Mouse (Mus musculus) naive thymus-derived CD4-positive, alpha-beta T cell, adult 5 months (primary cell): Measurements from ENCODE around the gene Lrp4. TPM values are rescaled to one million over a fixed set of nuclear protein-coding genes. Genes with fewer than 3 reads are reported as not detected.

Experiments
- polyA plus RNA-seq: library from polyadenylated mRNA; unstranded; fragments of 100-300 nt; shearing (Covaris generic); gene quantifications from one replicate; pipeline ENCODE4 v1.2.1, GENCODE M21; 2017

The Lrp4 gene
- not detected for polyA plus RNA-seq

DNA sequence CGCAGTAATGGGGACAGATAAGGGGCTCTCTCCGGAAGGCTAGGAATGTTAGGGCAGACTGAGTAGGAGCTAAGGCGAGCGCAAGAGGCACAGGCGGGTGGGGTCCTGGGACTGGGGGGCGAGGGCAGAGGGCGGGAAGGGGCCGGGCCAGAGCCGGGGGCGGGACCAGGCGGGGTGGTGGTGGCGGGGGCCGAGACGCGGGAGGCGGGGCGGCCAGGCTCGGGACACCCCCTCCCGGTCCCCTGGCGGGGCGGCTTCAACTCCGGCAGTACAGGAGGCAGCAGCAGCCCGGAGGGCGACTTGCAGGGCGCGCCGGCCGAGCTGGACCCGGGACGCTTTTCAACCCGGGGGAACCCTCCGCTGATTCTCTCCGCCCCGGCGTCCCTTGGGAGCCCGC, at the start of gene Lrp4:
TSS of gene Lrp4 (plus strand) at position 253 of the 397 bp plus-strand sequence.

GRCm38 (mm10) chr2:91444286-91444892, 12.9 kb upstream of the Lrp4 start, which contains the start of gene 1110051M20Rik:
Gene 1110051M20Rik, minus strand, starts transcription at chr2:91444704.

GRCm38 (mm10) chr2:91526294-91527146, 69.2 kb downstream of the Lrp4 start, which contains the start of gene Ckap5:
Gene Ckap5, plus strand, starts transcription at chr2:91526762.

Other genes with a start within 250 kb of the Lrp4 start
- 124 TPM for gene Ddb2, start 220.5 kb upstream of the Lrp4 start, polyA plus RNA-seq
- 0.62 TPM for gene Pacsin3, start 201.6 kb upstream of the Lrp4 start, polyA plus RNA-seq
- gene Arfgap2, start 192.5 kb upstream of the Lrp4 start, polyA plus RNA-seq = 112 TPM
- 8.6 TPM for gene 1110051M20Rik, start 12.8 kb upstream of the Lrp4 start, polyA plus RNA-seq
- gene Ckap5, start 69.3 kb downstream of the Lrp4 start, polyA plus RNA-seq = 29.7 TPM
- gene F2, start 178.9 kb downstream of the Lrp4 start, polyA plus RNA-seq = not detected
- gene Zfp408, start 192.3 kb downstream of the Lrp4 start, polyA plus RNA-seq = 26.9 TPM
- gene Arhgap1, start 192.3 kb downstream of the Lrp4 start, polyA plus RNA-seq = 237 TPM